Mouse (Mus musculus) hindbrain, postnatal 0 days (tissue): Measurements from ENCODE around the gene Fam184a. TPM values are rescaled to one million over a fixed set of nuclear protein-coding genes. Genes with fewer than 3 reads are reported as not detected.
A peak's percentile ranks its signal among the peaks of the same experiment; 100 is the strongest.
"Not testable (repeated sequence)": the region's sequence is repeated elsewhere in the genome, so short reads cannot be mapped to it uniquely, and the experiment has no call there.

Experiments
- ATAC-seq: fragments of 200-750 bp; cut with Nextera tagmentation; 2 replicates; pipeline ENCODE4 v1.8.0; 2017; ENCODE audit warnings: mild to moderate bottlenecking, moderate TSS enrichment, moderate library complexity
- DNase-seq: peaks from one replicate; pipeline ENCODE4 v3.0.0-alpha.2; 2015; ENCODE audit warnings: low spot score
- H3K27ac ChIP-seq: fragments of 300-500 bp; sonication (generic); 2 replicates; pipeline ENCODE4 v1.5.1; 2014; ENCODE audit warnings: mild to moderate bottlenecking
- H3K27me3 ChIP-seq: fragments of 300-500 bp; sonication (generic); 2 replicates; pipeline ENCODE4 v1.6.1; 2014; ENCODE audit warnings: low read length, mixed read lengths; ENCODE audit not compliant: insufficient read depth
- H3K36me3 ChIP-seq: fragments of 300-500 bp; sonication (generic); 2 replicates; pipeline ENCODE4 v1.6.1; 2014; ENCODE audit warnings: low read length, mixed read lengths; ENCODE audit not compliant: insufficient read depth
- H3K4me1 ChIP-seq: fragments of 300-500 bp; sonication (generic); 2 replicates; pipeline ENCODE4 v1.6.1; 2014; ENCODE audit warnings: antibody characterized with exemption, low read length, mixed read lengths; ENCODE audit not compliant: insufficient read depth
- H3K4me2 ChIP-seq: fragments of 300-500 bp; sonication (generic); 2 replicates; pipeline ENCODE4 v1.6.1; 2014; ENCODE audit warnings: low read depth, mild to moderate bottlenecking, low read length, moderate library complexity, mixed read lengths
- H3K4me3 ChIP-seq: fragments of 300-500 bp; sonication (generic); 2 replicates; pipeline ENCODE4 v1.5.1; 2014; ENCODE audit warnings: low read length
- H3K9ac ChIP-seq: fragments of 300-500 bp; sonication (generic); replicated peaks from 2 replicates; pipeline ENCODE4 v1.6.1; 2014; ENCODE audit warnings: mild to moderate bottlenecking, low read length, moderate library complexity, mixed read lengths
- H3K9me3 ChIP-seq: fragments of 300-500 bp; sonication (generic); 2 replicates; pipeline ENCODE4 v1.6.1; 2016; ENCODE audit warnings: low read length, mixed read lengths
- CTCF ChIP-seq: IDR thresholded peaks from 2 replicates; pipeline ENCODE4 v1.5.1; 2016; ENCODE audit warnings: antibody characterized with exemption, control low read depth, low read depth
- WGBS: fragments of 180-500 bp; shearing (Covaris S2); extraction: QIAGEN DNeasy Blood & Tissue Kit; methylation state at CpG from one replicate; pipeline ENCODE4 v1.1.7; 2014; 5-methylcytosine and 5-hydroxymethylcytosine counted together
- polyA plus RNA-seq: library from polyadenylated mRNA; unstranded; fragments of >200 nt; fragmentation: Nextera tagmentation; extraction: Ambion mirVana; gene quantifications from 2 replicates; pipeline ENCODE4 v1.2.1, GENCODE M21; 2015
- total RNA-seq: library from RNA; depleted of rRNA; stranded (reverse); fragments of >200 nt; gene quantifications from 2 replicates; pipeline ENCODE4 v1.2.3, GENCODE M21; 2014

Gene Fam184a
- total and polyA plus RNA-seq, 2 experiments from 2014 or later, result 15.2 to 23.4 TPM

DNA sequence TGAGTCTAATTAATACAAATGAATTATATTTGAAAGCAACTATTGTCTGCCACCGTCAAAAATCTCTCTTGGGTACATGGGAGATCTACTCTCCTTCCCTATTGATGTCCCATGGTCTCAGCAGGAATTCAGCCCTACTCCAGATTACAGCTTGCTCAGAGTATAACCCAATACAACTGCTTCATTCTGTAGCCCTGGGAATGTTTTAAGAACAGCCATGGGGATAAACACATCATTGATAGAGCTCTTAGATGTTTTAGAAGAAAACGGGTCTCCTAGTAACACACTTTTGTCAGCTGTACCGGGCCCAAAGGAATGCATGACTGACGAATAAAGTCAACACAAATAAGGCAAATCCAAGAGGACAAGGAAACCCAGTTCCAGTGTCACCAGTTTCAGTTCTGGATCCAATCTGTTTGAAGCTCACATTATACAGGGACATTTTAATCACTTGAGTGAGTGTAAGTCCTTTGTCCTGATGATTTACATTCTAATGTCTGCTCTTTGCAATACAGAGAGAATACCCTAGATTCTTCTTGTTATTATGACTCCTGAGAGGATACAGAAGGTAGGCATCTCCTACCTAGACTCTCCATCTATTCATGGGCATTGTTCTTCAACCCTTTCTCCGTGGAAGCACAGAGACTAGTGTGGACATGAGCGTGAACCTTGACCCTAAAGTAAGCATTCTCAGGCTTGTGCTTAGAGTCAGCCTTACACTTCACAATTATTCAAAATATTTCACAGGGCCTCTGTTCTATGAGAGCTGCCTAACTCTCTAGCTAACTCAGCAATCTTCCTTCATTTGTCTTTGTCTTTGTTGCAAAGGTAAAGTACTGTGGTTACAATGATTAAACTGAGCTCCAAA is 71.0 kb downstream of the Fam184a start:
- no peaks in the 10 kb centered on the region for H3K4me1 ChIP-seq
- peak; percentile 90 for ATAC-seq
- 37% methylated on average over 6 of the region's 6 CpGs for WGBS
- H3K4me3 ChIP-seq, result no peak overlapping the region
- H3K27ac ChIP-seq, result 0 out of 2 replicates have a peak overlapping the region, but pooled peaks have one; percentile 11
- no peak for TF ChIP-seq CTCF
- H3K36me3 ChIP-seq, result peaks cover 5% of the 10 kb centered on the region; the same call in 1 of the 2 replicates
- H3K9me3 ChIP-seq, result no peaks in the 10 kb centered on the region
- H3K9ac ChIP-seq, result no peak overlapping the region
- no peaks in the 10 kb centered on the region for H3K27me3 ChIP-seq
- DNase-seq, result peak; percentile 48
- no peak overlapping the region for H3K4me2 ChIP-seq

DNA sequence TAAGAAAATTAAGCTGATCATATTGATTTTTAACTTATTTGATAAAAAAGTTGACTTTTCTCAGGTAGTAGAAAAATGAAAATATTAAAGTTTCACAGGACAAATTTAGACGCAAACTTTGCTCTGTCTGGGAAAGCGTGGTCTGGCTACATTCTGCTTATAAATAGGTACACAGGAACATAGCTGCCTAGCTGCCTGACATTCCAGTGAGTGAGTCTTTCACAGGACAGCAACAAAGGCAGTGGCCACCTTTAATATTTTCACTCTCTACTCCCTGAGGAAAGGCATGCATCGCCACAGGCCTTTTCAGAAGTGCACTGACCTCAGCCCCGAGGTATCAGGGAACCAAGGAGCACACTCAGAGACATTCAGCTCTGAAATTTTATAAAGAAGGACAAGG is 89.1 kb downstream of the Fam184a start:
- no peak overlapping the region for H3K27ac ChIP-seq
- ATAC-seq (no peak), DNase-seq (no peak)
- no peak overlapping the region for H3K9ac ChIP-seq
- H3K4me2 ChIP-seq, result no peak overlapping the region
- no peaks in the 10 kb centered on the region for H3K4me1 ChIP-seq
- H3K36me3 ChIP-seq, result no peaks in the 10 kb centered on the region
- 86% methylated on average over 4 of the region's 4 CpGs for WGBS
- H3K4me3 ChIP-seq, result no peak overlapping the region
- H3K9me3 ChIP-seq, result no peaks in the 10 kb centered on the region
- TF ChIP-seq CTCF, result no peak
- H3K27me3 ChIP-seq, result no peaks in the 10 kb centered on the region

DNA sequence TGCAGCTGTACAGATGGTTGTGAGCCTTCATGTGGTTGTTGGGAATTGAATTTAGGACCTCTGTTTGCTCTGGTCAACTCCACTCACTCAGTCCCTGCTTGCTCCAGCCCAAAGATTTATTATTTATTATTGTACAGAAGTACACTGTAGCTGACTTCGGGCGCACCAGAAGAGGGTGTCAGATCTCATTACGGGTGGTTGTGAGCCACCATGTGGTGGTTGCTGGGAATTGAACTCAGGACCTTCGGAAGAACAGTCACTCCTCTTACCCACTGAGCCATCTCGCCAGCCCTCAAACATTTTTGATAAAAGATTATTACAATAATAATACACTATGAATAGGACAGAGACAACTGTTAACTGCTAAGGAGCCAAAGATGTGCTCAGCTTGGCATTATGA is 96.7 kb downstream of the Fam184a start:
- not testable (repeated sequence) for H3K27me3 ChIP-seq, H3K27ac ChIP-seq, H3K4me1 ChIP-seq, H3K4me3 ChIP-seq, H3K4me2 ChIP-seq, H3K9ac ChIP-seq, H3K9me3 ChIP-seq, DNase-seq, ATAC-seq
- H3K36me3 ChIP-seq, result peaks cover 13% of the 10 kb centered on the region; the same call in 1 of the 2 replicates
- 85% methylated on average over 5 of the region's 5 CpGs for WGBS
- TF ChIP-seq CTCF, result 0 out of 2 replicates have a peak, but pooled peaks have one; percentile 10

DNA sequence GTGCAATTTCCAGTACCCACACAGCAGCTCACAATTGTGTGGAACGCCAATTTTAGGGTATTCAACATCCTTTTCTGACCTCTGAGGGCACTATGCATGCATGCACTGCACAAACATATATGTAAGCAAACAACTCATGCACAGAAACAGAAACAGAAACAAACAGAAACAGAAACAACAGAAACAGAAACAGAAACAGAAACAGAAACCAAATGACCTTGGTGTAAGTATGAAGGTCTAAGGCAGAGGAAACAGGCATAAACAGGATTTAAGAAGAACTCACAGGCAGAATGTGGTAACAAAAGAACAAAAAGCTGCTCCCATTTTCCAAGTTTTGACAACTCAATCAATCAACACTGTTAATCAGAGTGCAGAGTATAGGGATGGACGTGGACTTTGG is 100.2 kb downstream of the Fam184a start:
- Histone ChIP-seq H3K4me1 (no peaks in the 10 kb centered on the region), H3K27ac (no peak overlapping the region), H3K36me3 (peaks cover 17% of the 10 kb centered on the region; the same call in 1 of the 2 replicates), H3K4me2 (no peak overlapping the region), H3K27me3 (no peaks in the 10 kb centered on the region), H3K9ac (no peak overlapping the region), H3K9me3 (no peaks in the 10 kb centered on the region), H3K4me3 (no peak overlapping the region)
- 84% methylated on average over 2 of the region's 2 CpGs for WGBS
- DNase-seq (no peak), ATAC-seq (no peak)
- TF ChIP-seq CTCF, result no peak

DNA sequence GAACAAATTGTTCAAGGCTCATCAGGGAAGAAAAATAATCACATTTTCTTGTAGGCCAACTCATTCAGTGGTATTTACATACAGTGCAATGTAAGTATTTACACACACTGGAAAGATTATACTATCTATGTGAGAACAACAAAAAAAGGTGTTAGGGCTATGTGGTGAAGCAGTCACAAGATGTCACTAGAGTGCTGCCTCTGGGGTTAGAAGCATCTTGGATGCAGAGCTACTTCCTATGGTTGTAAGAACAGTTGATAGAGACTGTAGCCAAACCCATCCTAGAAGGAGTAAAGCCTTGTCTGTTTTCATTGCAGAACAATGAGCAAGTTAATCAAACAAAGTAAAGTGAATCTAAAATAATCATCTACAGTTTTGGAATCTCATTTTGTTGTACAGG is 109.4 kb downstream of the Fam184a start:
- no peak overlapping the region for H3K9ac ChIP-seq
- H3K9me3 ChIP-seq, result no peaks in the 10 kb centered on the region
- no peaks in the 10 kb centered on the region for H3K36me3 ChIP-seq
- DNase-seq, result peak; percentile 83
- no peak overlapping the region for H3K4me2 ChIP-seq
- TF ChIP-seq CTCF, result peak; percentile 91
- ATAC-seq, result peak; percentile 87
- no peaks in the 10 kb centered on the region for H3K27me3 ChIP-seq
- H3K4me3 ChIP-seq, result no peak overlapping the region
- H3K4me1 ChIP-seq, result no peaks in the 10 kb centered on the region
- no peak overlapping the region for H3K27ac ChIP-seq

DNA sequence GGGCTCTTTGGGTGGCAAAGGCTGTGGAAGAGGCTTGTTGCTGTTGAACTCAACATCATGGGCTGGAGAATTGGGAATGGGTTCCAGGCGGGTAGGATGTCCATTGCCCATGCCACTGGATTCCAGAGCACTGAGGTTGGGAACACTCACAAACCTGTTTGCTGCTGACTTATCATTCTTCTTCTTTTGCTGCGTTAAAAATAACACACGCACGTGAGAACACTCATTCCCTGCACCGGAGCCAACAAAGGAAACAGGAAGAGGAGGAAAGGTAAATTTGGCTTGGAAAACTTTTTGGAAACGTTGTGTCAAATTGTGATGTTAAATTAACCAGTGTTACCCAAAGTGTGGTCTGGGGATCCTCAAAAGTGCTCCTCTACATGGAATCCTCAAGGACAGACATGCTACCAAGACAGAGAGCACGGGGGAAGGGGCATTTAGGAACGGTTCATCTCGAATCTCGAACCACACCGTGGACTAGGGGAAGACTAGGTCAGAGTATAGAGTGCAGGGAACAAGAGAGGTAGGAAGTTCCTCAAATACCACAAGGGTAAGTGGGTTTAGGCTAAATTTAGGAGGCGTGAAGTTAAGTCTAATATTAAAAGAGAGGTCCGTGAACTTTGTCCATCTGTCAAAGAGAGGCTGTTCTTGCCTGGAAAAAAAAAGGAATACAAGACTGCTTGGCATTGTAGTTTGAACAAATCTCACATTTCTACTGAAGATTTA is 115.5 kb downstream of the Fam184a start:
- no peak for ATAC-seq
- no peak overlapping the region for H3K27ac ChIP-seq
- WGBS, result 91% methylated on average over 13 of the region's 13 CpGs
- TF ChIP-seq CTCF, result no peak
- H3K4me1 ChIP-seq, result no peaks in the 10 kb centered on the region
- H3K9ac ChIP-seq, result no peak overlapping the region
- no peaks in the 10 kb centered on the region for H3K9me3 ChIP-seq
- H3K4me2 ChIP-seq, result no peak overlapping the region
- H3K4me3 ChIP-seq, result no peak overlapping the region
- no peaks in the 10 kb centered on the region for H3K36me3 ChIP-seq
- no peak for DNase-seq
- no peaks in the 10 kb centered on the region for H3K27me3 ChIP-seq

DNA sequence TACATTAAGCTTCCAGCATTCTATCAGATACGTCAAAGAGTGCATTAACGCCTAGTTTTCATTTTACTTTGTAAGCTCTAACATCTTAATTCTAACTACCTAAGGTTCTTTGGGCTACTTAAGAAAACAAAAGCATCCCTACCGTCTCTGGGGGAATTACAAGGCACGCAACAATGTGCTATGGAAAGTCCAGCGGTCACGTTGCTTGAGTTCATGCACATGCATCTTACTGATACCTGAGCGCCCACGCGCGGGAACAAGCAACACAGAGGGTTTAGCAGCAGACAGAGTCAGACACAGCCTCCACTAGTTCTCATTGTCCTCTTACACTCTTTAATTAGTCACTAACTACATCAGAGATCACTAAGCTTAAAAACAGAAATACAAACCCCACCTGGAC is 116.8 kb downstream of the Fam184a start:
- Histone ChIP-seq H3K36me3 (no peaks in the 10 kb centered on the region), H3K27me3 (no peaks in the 10 kb centered on the region), H3K9me3 (no peaks in the 10 kb centered on the region), H3K4me1 (no peaks in the 10 kb centered on the region), H3K27ac (no peak overlapping the region), H3K4me3 (no peak overlapping the region), H3K9ac (no peak overlapping the region), H3K4me2 (no peak overlapping the region)
- WGBS, result 85% methylated on average over 10 of the region's 10 CpGs
- ATAC-seq, result no peak
- no peak for DNase-seq
- no peak for TF ChIP-seq CTCF

DNA sequence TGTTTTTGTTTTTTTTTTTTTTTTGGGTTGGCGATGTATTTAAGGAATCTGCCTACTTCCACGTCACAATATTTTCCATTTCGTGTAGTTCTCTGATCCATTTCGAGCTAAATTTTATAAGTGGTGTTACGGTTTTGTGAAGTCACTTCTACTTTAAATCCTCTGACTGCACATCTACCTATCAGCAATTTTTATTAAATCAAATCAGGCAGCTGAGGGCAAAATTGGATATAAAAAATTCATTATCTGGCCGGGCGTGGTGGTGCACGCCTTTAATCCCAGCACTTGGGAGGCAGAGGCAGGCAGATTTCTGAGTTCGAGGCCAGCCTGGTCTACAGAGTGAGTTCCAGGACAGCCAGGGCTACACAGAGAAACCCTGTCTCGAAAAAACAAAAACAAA is 120.6 kb downstream of the Fam184a start, which contains the start of gene Mcm9:
Mcm9 (minus strand) TSS at position 101 of the 400 bp plus-strand sequence.
- H3K4me1 ChIP-seq, ATAC-seq, DNase-seq, H3K9me3 ChIP-seq, H3K36me3 ChIP-seq, H3K27me3 ChIP-seq: not testable (repeated sequence)
- peak within 1 kb of the TSS; percentile 72 for H3K9ac ChIP-seq
- H3K4me2 ChIP-seq, result peak within 1 kb of the TSS; percentile 47
- WGBS, result 54% methylated on average over 10 of the region's 10 CpGs
- peak within 1 kb of the TSS; percentile 79 for H3K4me3 ChIP-seq
- peak within 1 kb of the TSS; percentile 85 for H3K27ac ChIP-seq
